15 mouse cellular contexts compared by ENCODE assay signal in genomic region chr14:54787226-54787625, GRCm38 (mm10). TPM values are rescaled to one million over a fixed set of nuclear protein-coding genes. Genes with fewer than 3 reads are reported as not detected.
DNase-seq lines count a peak whose midpoint lies in the region; ATAC-seq and TF ChIP-seq lines count a peak whose summit lies in the region.
"Had no signal": no experiment of that assay in that cellular context is flagged by ENCODE, and none has a peak within 500 bp of the region (broad histone marks: within the 10 kb centered on the region; RNA-seq: fewer than 3 reads in every experiment).

No protein-coding gene starts in this region.

- TF ChIP-seq CTCF in heart, postnatal 0 days (IDR thresholded peaks at IDR 0.05; ENCODE audit: low read depth) = peak; percentile 18; the same call in 1 of the 2 replicates
- TF ChIP-seq CTCF in spleen, adult 2 months (IDR thresholded peaks at IDR 0.05; ENCODE audit: extremely low read depth, insufficient read depth, insufficient read length, insufficient replicate concordance) = 0 out of 2 replicates have a peak, but pooled peaks have one; percentile 10
- TF ChIP-seq CTCF in stomach, postnatal 0 days (IDR thresholded peaks at IDR 0.05; ENCODE audit: low read depth) = peak; percentile 58

- no peaks in the 10 kb centered on the region for H3K9me3 ChIP-seq in heart, postnatal 0 days (replicated peaks; ENCODE audit: control insufficient read depth, low read length)
- H3K9me3 ChIP-seq in heart, embryonic 10.5 days = no peaks in the 10 kb centered on the region
- H3K9me3 ChIP-seq in stomach, postnatal 0 days (ENCODE audit: control insufficient read depth, low read length) = no peaks in the 10 kb centered on the region
- H3K9me3 ChIP-seq: forebrain, embryonic 15.5 days; heart, embryonic 13.5 days; kidney, embryonic 15.5 days; midbrain, embryonic 15.5 days had no signal

- WGBS in heart, postnatal 0 days = 62% methylated on average over 4 of the region's 4 CpGs
- 44% methylated on average over 4 of the region's 4 CpGs for WGBS in heart, embryonic 10.5 days
- WGBS in spleen, adult 2 months = 70% methylated on average over 4 of the region's 4 CpGs
- WGBS in stomach, postnatal 0 days = 63% methylated on average over 4 of the region's 4 CpGs

- no peaks in the 10 kb centered on the region for H3K4me1 ChIP-seq in heart, postnatal 0 days (ENCODE audit: control insufficient read depth, insufficient read depth)
- no peaks in the 10 kb centered on the region for H3K4me1 ChIP-seq in heart, embryonic 10.5 days
- H3K4me1 ChIP-seq in spleen, adult 2 months (ENCODE audit: control insufficient read depth, insufficient read depth, insufficient read length) = no peaks in the 10 kb centered on the region
- no peaks in the 10 kb centered on the region for H3K4me1 ChIP-seq in stomach, postnatal 0 days (replicated peaks; ENCODE audit: control insufficient read depth, insufficient read depth)

- ATAC-seq in heart, postnatal 0 days (ENCODE audit: insufficient read depth, low read depth) = no peak
- ATAC-seq in stomach, postnatal 0 days (ENCODE audit: low FRiP score, low TSS enrichment) = no peak
- ATAC-seq: forebrain, embryonic 15.5 days; midbrain, embryonic 15.5 days had no signal

- no peaks in the 10 kb centered on the region for H3K36me3 ChIP-seq in heart, postnatal 0 days (replicated peaks; ENCODE audit: control insufficient read depth, insufficient read depth, low read length)
- H3K36me3 ChIP-seq in heart, embryonic 10.5 days = no peaks in the 10 kb centered on the region
- H3K36me3 ChIP-seq in spleen, adult 2 months (ENCODE audit: control insufficient read depth, insufficient read depth, low read length) = no peaks in the 10 kb centered on the region
- no peaks in the 10 kb centered on the region for H3K36me3 ChIP-seq in stomach, postnatal 0 days (ENCODE audit: control insufficient read depth, insufficient read depth, low read length)
- H3K36me3 ChIP-seq: forebrain, embryonic 15.5 days; heart, embryonic 13.5 days; kidney, embryonic 15.5 days; midbrain, embryonic 15.5 days had no signal

- no peak overlapping the region for H3K4me2 ChIP-seq in heart, postnatal 0 days (ENCODE audit: low read depth, low read length)
- no peak overlapping the region for H3K4me2 ChIP-seq in stomach, postnatal 0 days (replicated peaks; ENCODE audit: low read depth)
- H3K4me2 ChIP-seq: forebrain, embryonic 15.5 days; kidney, embryonic 15.5 days; midbrain, embryonic 15.5 days had no signal

- no peak for TF ChIP-seq EP300 in heart, postnatal 0 days (IDR thresholded peaks at IDR 0.05; ENCODE audit: low read depth)
- TF ChIP-seq EP300 in stomach, postnatal 0 days (optimal IDR thresholded peaks at IDR 0.05) = no peak

- no peak overlapping the region for H3K27ac ChIP-seq in heart, postnatal 0 days (ENCODE audit: low read depth)
- H3K27ac ChIP-seq in heart, embryonic 10.5 days = no peak overlapping the region
- no peak overlapping the region for H3K27ac ChIP-seq in spleen, adult 2 months (ENCODE audit: insufficient read depth, low read length)
- H3K27ac ChIP-seq in stomach, postnatal 0 days (replicated peaks) = no peak overlapping the region
- H3K27ac ChIP-seq: forebrain, embryonic 15.5 days; kidney, embryonic 15.5 days; midbrain, embryonic 15.5 days had no signal

- DNase-seq in heart, postnatal 0 days (ENCODE audit: low spot score) = no peak
- no peak for DNase-seq in heart, embryonic 10.5 days (ENCODE audit: low spot score)
- DNase-seq in spleen, adult 2 months (ENCODE audit: low read depth in 1 of 2, low spot score in 2 of 2) = no peak
- no peak for DNase-seq in spleen, adult 12 weeks (ENCODE audit: low spot score)
- DNase-seq in WW6 (ENCODE audit: low read depth, low spot score) = peak; percentile 57
- no peak for DNase-seq in stomach, postnatal 0 days (ENCODE audit: low spot score)
- no peak for DNase-seq in adrenal gland, adult 8-10 months
- no peak for DNase-seq in adrenal gland, postnatal 4 days (ENCODE audit: low spot score in 2 of 2)
- DNase-seq: lung, adult 2 months had no signal

- no peak for TF ChIP-seq POLR2A in spleen, adult 2 months (IDR thresholded peaks at IDR 0.05; ENCODE audit: low read depth, low read length)

- no peaks in the 10 kb centered on the region for H3K27me3 ChIP-seq in heart, postnatal 0 days (ENCODE audit: control insufficient read depth, insufficient read depth, low read length)
- peaks cover 6% of the 10 kb centered on the region; the same call in 1 of the 2 replicates for H3K27me3 ChIP-seq in heart, embryonic 10.5 days (ENCODE audit: insufficient read depth, poor library complexity, severe bottlenecking)
- no peaks in the 10 kb centered on the region for H3K27me3 ChIP-seq in spleen, adult 2 months (ENCODE audit: control insufficient read depth, insufficient read depth, low read length)
- no peaks in the 10 kb centered on the region for H3K27me3 ChIP-seq in stomach, postnatal 0 days (ENCODE audit: control insufficient read depth, insufficient read depth, low read length)
- H3K27me3 ChIP-seq: forebrain, embryonic 15.5 days; midbrain, embryonic 15.5 days had no signal

- H3K4me3 ChIP-seq in heart, postnatal 0 days (ENCODE audit: low read depth, low read length) = no peak overlapping the region
- H3K4me3 ChIP-seq in heart, embryonic 10.5 days = no peak overlapping the region
- no peak overlapping the region for H3K4me3 ChIP-seq in spleen, adult 2 months (ENCODE audit: extremely low read depth, insufficient read depth, insufficient read length)
- no peak overlapping the region for H3K4me3 ChIP-seq in stomach, postnatal 0 days (ENCODE audit: low read depth, low read length)
- H3K4me3 ChIP-seq: forebrain, embryonic 15.5 days; heart, embryonic 13.5 days; kidney, embryonic 15.5 days; midbrain, embryonic 15.5 days had no signal

- H3K9ac ChIP-seq in heart, postnatal 0 days (replicated peaks; ENCODE audit: low read depth, low read length) = no peak overlapping the region
- no peak overlapping the region for H3K9ac ChIP-seq in stomach, postnatal 0 days (ENCODE audit: low read length)
- H3K9ac ChIP-seq: forebrain, embryonic 15.5 days; heart, embryonic 13.5 days; kidney, embryonic 15.5 days; midbrain, embryonic 15.5 days had no signal

RNA-seq across cellular contexts. Expression of gene Slc7a8, which starts 5.5 kb away (rescaled TPM):
- total RNA-seq in heart, postnatal 0 days (2014; rRNA removed; ENCODE audit: low replicate concordance) = 3.1 and 3.2 TPM in 2 replicates
- polyA plus RNA-seq in heart, postnatal 0 days (2015; fragmentation: Nextera tagmentation; extraction: Ambion mirVana) = 1.2 and 1.3 TPM in 2 replicates
- 2.4 and 2.7 TPM in 2 replicates for polyA plus RNA-seq in heart, embryonic 10.5 days (2016; fragmentation: Nextera tagmentation; extraction: Ambion mirVana)
- polyA plus RNA-seq in spleen, adult 2 months (2012; rRNA removed) = 10.8 and 13.3 TPM in 2 replicates
- polyA plus RNA-seq in stomach, postnatal 0 days (2015; fragmentation: Nextera tagmentation; extraction: Ambion mirVana) = 3.1 and 4.2 TPM in 2 replicates
- 10 to 100 TPM; 26.6 to 51.8 (median 40.3) TPM for total RNA-seq in adrenal gland, adult 8-10 months (2022)
- 10 to 100 TPM; 60.0 to 66.7 TPM for total RNA-seq in adrenal gland, postnatal 4 days (2021)

RNA-seq across cellular contexts. Expression of gene Rnf212b, which starts 26.7 kb away (rescaled TPM):
- total RNA-seq in heart, postnatal 0 days (2014; rRNA removed; ENCODE audit: low replicate concordance) = not detected in 2 replicates
- polyA plus RNA-seq in heart, postnatal 0 days (2015; fragmentation: Nextera tagmentation; extraction: Ambion mirVana) = 0.15 TPM in 1 of 2 replicates, not detected in the other
- not detected in 2 replicates for polyA plus RNA-seq in heart, embryonic 10.5 days (2016; fragmentation: Nextera tagmentation; extraction: Ambion mirVana)
- polyA plus RNA-seq in spleen, adult 2 months (2012; rRNA removed) = not detected in 2 replicates
- not detected in 2 replicates for polyA plus RNA-seq in stomach, postnatal 0 days (2015; fragmentation: Nextera tagmentation; extraction: Ambion mirVana)
- 1 to 10 TPM in 2 of 4 experiments, under 1 TPM in 2; 0.77 to 1.7 (median 1.2) TPM for total RNA-seq in adrenal gland, adult 8-10 months (2022)
- under 1 TPM; 0.37 to 0.42 TPM for total RNA-seq in adrenal gland, postnatal 4 days (2021)
- polyA plus RNA-seq: embryonic facial prominence, embryonic 11.5 days; forebrain, embryonic 15.5 days; heart, embryonic 13.5 days; kidney, embryonic 15.5 days; lung, adult 2 months; midbrain, embryonic 15.5 days; stomach, embryonic 16.5 days had no signal
